In the genomic region with DNA sequence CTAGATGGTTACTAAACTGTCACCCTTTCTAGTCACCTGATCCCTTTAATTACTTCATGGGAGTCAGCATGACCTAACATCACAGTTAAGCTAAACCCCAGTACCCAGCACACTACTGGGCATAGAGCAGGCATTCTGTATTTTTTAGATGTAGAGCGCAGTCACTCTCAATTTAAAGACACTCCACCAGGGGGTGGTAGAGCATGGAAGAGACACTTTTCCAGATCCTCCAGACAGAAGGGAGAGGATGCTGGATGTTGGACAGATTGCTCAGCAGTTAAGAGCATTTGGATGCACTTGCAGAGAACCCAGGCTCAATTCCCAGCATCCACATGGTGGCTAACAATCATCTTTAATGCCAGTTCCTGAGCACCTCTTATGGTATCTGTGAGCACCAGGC, we compare ENCODE assay signal across 8 mouse cellular contexts. TPM values are rescaled to one million over a fixed set of nuclear protein-coding genes. Genes with fewer than 3 reads are reported as not detected.
DNase-seq lines count a peak whose midpoint lies in the region; ATAC-seq lines count a peak whose summit lies in the region.
"Had no signal": no experiment of that assay in that cellular context is flagged by ENCODE, and none has a peak within 500 bp of the region (broad histone marks: within the 10 kb centered on the region; RNA-seq: fewer than 3 reads in every experiment).

No protein-coding gene starts in this region.

- no peaks in the 10 kb centered on the region; the same call in 1 of the 2 replicates for H3K4me1 ChIP-seq in hindbrain, embryonic 14.5 days (replicated peaks; ENCODE audit: control insufficient read depth, insufficient read depth, low read length)
- H3K4me1 ChIP-seq in hindbrain, embryonic 12.5 days = no peaks in the 10 kb centered on the region
- H3K4me1 ChIP-seq in midbrain, embryonic 13.5 days (replicated peaks) = no peaks in the 10 kb centered on the region
- H3K4me1 ChIP-seq: heart, embryonic 13.5 days had no signal

- no peak overlapping the region for H3K4me2 ChIP-seq in hindbrain, embryonic 14.5 days (replicated peaks)
- no peak overlapping the region for H3K4me2 ChIP-seq in hindbrain, embryonic 12.5 days (replicated peaks)
- no peak overlapping the region for H3K4me2 ChIP-seq in midbrain, embryonic 13.5 days (replicated peaks)
- H3K4me2 ChIP-seq: heart, embryonic 13.5 days had no signal

- peaks cover 98% of the 10 kb centered on the region for H3K36me3 ChIP-seq in hindbrain, embryonic 14.5 days (replicated peaks; ENCODE audit: control insufficient read depth, insufficient read depth)
- peaks cover 90% of the 10 kb centered on the region for H3K36me3 ChIP-seq in hindbrain, embryonic 12.5 days
- peaks cover 90% of the 10 kb centered on the region for H3K36me3 ChIP-seq in midbrain, embryonic 13.5 days

- no peak for ATAC-seq in hindbrain, embryonic 14.5 days (ENCODE audit: low FRiP score)
- no peak for ATAC-seq in hindbrain, embryonic 12.5 days (ENCODE audit: low FRiP score)
- 0 out of 2 replicates have a peak, but pooled peaks have one; percentile 53 for ATAC-seq in megakaryocyte-erythroid progenitor cell, adult 5-6 weeks (replicated peaks; ENCODE audit: low FRiP score, low TSS enrichment, poor library complexity, severe bottlenecking)
- ATAC-seq in midbrain, embryonic 13.5 days = no peak

- WGBS in hindbrain, embryonic 14.5 days = 92% methylated on average over 1 of the region's 1 CpGs
- 88% methylated on average over 1 of the region's 1 CpGs for WGBS in hindbrain, embryonic 12.5 days
- WGBS in midbrain, embryonic 13.5 days = 89% methylated on average over 1 of the region's 1 CpGs

- H3K9me3 ChIP-seq in hindbrain, embryonic 14.5 days (ENCODE audit: control insufficient read depth, low read length) = no peaks in the 10 kb centered on the region
- H3K9me3 ChIP-seq in hindbrain, embryonic 12.5 days (replicated peaks) = no peaks in the 10 kb centered on the region
- H3K9me3 ChIP-seq in midbrain, embryonic 13.5 days = no peaks in the 10 kb centered on the region
- H3K9me3 ChIP-seq: heart, embryonic 13.5 days had no signal

- H3K4me3 ChIP-seq in hindbrain, embryonic 14.5 days (replicated peaks; ENCODE audit: low read length) = no peak overlapping the region
- no peak overlapping the region for H3K4me3 ChIP-seq in hindbrain, embryonic 12.5 days
- H3K4me3 ChIP-seq in midbrain, embryonic 13.5 days (replicated peaks) = no peak overlapping the region
- H3K4me3 ChIP-seq: heart, embryonic 13.5 days had no signal

- peak; percentile 44 for DNase-seq in hindbrain, embryonic 14.5 days (ENCODE audit: low spot score)
- DNase-seq in MN1 (ENCODE audit: low spot score) = peak; percentile 81
- peak; percentile 28 for DNase-seq in embryo, embryonic 11 days
- no peak for DNase-seq in urinary bladder, postnatal 14 days (ENCODE audit: low spot score)

- no peak overlapping the region for H3K27ac ChIP-seq in hindbrain, embryonic 14.5 days
- no peak overlapping the region for H3K27ac ChIP-seq in hindbrain, embryonic 12.5 days
- no peak overlapping the region for H3K27ac ChIP-seq in midbrain, embryonic 13.5 days
- H3K27ac ChIP-seq: heart, embryonic 13.5 days had no signal

- no peak overlapping the region for H3K9ac ChIP-seq in hindbrain, embryonic 14.5 days
- no peak overlapping the region for H3K9ac ChIP-seq in hindbrain, embryonic 12.5 days
- H3K9ac ChIP-seq in midbrain, embryonic 13.5 days (replicated peaks) = no peak overlapping the region
- H3K9ac ChIP-seq: heart, embryonic 13.5 days had no signal

- H3K27me3 ChIP-seq in hindbrain, embryonic 14.5 days (ENCODE audit: control insufficient read depth, insufficient read depth, low read length) = no peaks in the 10 kb centered on the region
- H3K27me3 ChIP-seq in hindbrain, embryonic 12.5 days = no peaks in the 10 kb centered on the region
- H3K27me3 ChIP-seq in midbrain, embryonic 13.5 days = no peaks in the 10 kb centered on the region
- H3K27me3 ChIP-seq: heart, embryonic 13.5 days had no signal

RNA-seq across cellular contexts. Expression of a gene that starts 15.4 kb away (rescaled TPM):
- 224 and 244 TPM in 2 replicates for polyA plus RNA-seq in hindbrain, embryonic 14.5 days (2014; fragmentation: Nextera tagmentation; extraction: Ambion mirVana)
- 348 and 359 TPM in 2 replicates for polyA plus RNA-seq in hindbrain, embryonic 12.5 days (2016; fragmentation: Nextera tagmentation; extraction: Ambion mirVana)
- total RNA-seq in megakaryocyte-erythroid progenitor cell, adult 5-6 weeks (2014; fragmentation: Nextera tagmentation) = 99.9 and 114 TPM in 2 replicates
- 90.6 and 112 TPM in 2 replicates for total RNA-seq in megakaryocyte-erythroid progenitor cell, adult 5-6 weeks (2017)
- polyA plus RNA-seq in midbrain, embryonic 13.5 days (2015; fragmentation: Nextera tagmentation; extraction: Ambion mirVana) = 272 and 273 TPM in 2 replicates

RNA-seq across cellular contexts. Expression of a gene that starts 33.0 kb away (rescaled TPM):
- polyA plus RNA-seq in hindbrain, embryonic 14.5 days (2014; fragmentation: Nextera tagmentation; extraction: Ambion mirVana) = 2.0 and 2.7 TPM in 2 replicates
- polyA plus RNA-seq in hindbrain, embryonic 12.5 days (2016; fragmentation: Nextera tagmentation; extraction: Ambion mirVana) = 2.7 and 3.2 TPM in 2 replicates
- total RNA-seq in megakaryocyte-erythroid progenitor cell, adult 5-6 weeks (2014; fragmentation: Nextera tagmentation) = not detected in 2 replicates
- not detected in 2 replicates for total RNA-seq in megakaryocyte-erythroid progenitor cell, adult 5-6 weeks (2017)
- 2.8 and 3.0 TPM in 2 replicates for polyA plus RNA-seq in midbrain, embryonic 13.5 days (2015; fragmentation: Nextera tagmentation; extraction: Ambion mirVana)

RNA-seq across cellular contexts. Expression of a gene that starts 39.8 kb away (rescaled TPM):
- polyA plus RNA-seq in hindbrain, embryonic 14.5 days (2014; fragmentation: Nextera tagmentation; extraction: Ambion mirVana) = 15.6 and 17.7 TPM in 2 replicates
- 13.7 and 14.8 TPM in 2 replicates for polyA plus RNA-seq in hindbrain, embryonic 12.5 days (2016; fragmentation: Nextera tagmentation; extraction: Ambion mirVana)
- total RNA-seq in megakaryocyte-erythroid progenitor cell, adult 5-6 weeks (2014; fragmentation: Nextera tagmentation) = 10.8 and 14.8 TPM in 2 replicates
- total RNA-seq in megakaryocyte-erythroid progenitor cell, adult 5-6 weeks (2017) = 27.9 and 40.8 TPM in 2 replicates
- 12.9 and 13.1 TPM in 2 replicates for polyA plus RNA-seq in midbrain, embryonic 13.5 days (2015; fragmentation: Nextera tagmentation; extraction: Ambion mirVana)
